Mouse (Mus musculus) kidney, embryonic 15.5 days (tissue): ENCODE measurements at regions not wholly inside any gene's neighbourhood (a gene's known extent, or its start where the extent isn't known, plus 50 kb on each side); places are given as distances from the start of the nearest gene placed in this dataset.
A peak's percentile ranks its signal among the peaks of the same experiment; 100 is the strongest.

Experiments
- ATAC-seq: fragments of 200-750 bp; cut with Nextera tagmentation; replicated peaks from 2 replicates; pipeline ENCODE4 v1.8.0; 2017; ENCODE audit warnings: moderate TSS enrichment; ENCODE audit not compliant: low FRiP score
- H3K27ac ChIP-seq: fragments of 300-500 bp; sonication (generic); 2 replicates; pipeline ENCODE4 v1.5.1; 2015; ENCODE audit warnings: mild to moderate bottlenecking, inconsistent platforms
- H3K27me3 ChIP-seq: fragments of 300-500 bp; sonication (generic); 2 replicates; pipeline ENCODE4 v1.6.1; 2015; ENCODE audit warnings: inconsistent platforms
- H3K36me3 ChIP-seq: fragments of 300-500 bp; sonication (generic); 2 replicates; pipeline ENCODE4 v1.6.1; 2015; ENCODE audit warnings: inconsistent platforms
- H3K4me1 ChIP-seq: fragments of 300-500 bp; sonication (generic); 2 replicates; pipeline ENCODE4 v1.6.1; 2015; ENCODE audit warnings: inconsistent platforms
- H3K4me2 ChIP-seq: fragments of 300-500 bp; sonication (generic); 2 replicates; pipeline ENCODE4 v1.6.1; 2015; ENCODE audit warnings: moderate library complexity, mild to moderate bottlenecking, inconsistent platforms
- H3K4me3 ChIP-seq: fragments of 300-500 bp; sonication (generic); replicated peaks from 2 replicates; pipeline ENCODE4 v1.5.1; 2015; ENCODE audit warnings: mild to moderate bottlenecking, inconsistent platforms
- H3K9ac ChIP-seq: fragments of 300-500 bp; sonication (generic); 2 replicates; pipeline ENCODE4 v1.6.1; 2015; ENCODE audit warnings: mild to moderate bottlenecking, inconsistent platforms
- H3K9me3 ChIP-seq: fragments of 300-500 bp; sonication (generic); replicated peaks from 2 replicates; pipeline ENCODE4 v1.6.1; 2016; ENCODE audit warnings: inconsistent platforms
- WGBS: fragments of 180-500 bp; shearing (Covaris S2); methylation state at CpG from one replicate; pipeline ENCODE4 v1.1.7; 2015; ENCODE audit warnings: mixed read lengths; 5-methylcytosine and 5-hydroxymethylcytosine counted together

DNA sequence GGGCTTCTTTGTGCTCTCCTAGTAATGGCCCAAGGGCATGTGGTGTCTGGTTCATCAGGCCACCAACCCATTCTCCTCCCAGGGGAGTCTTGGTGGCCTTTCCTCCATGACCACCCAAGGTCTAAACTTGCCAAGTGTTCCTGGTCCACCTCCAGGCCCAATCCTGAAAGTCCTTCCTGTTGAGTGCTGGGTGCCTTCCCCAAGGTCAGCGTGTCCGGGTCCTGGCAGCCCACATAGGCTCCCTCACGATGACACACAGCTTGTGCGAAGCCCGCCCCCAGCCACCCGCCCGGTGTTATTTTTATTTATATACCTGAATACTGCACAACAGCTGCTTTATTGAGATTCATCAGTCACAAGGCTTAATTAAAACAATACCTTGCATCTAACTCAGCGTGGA lies 161.8 kb upstream of the A530016L24Rik start:
- peaks cover 56% of the 10 kb centered on the region for H3K4me1 ChIP-seq
- no peak for ATAC-seq
- H3K9ac ChIP-seq = no peak overlapping the region
- no peaks in the 10 kb centered on the region for H3K36me3 ChIP-seq
- WGBS = 88% methylated on average over 8 of the region's 8 CpGs
- H3K27me3 ChIP-seq = peaks cover 83% of the 10 kb centered on the region
- no peak overlapping the region for H3K4me3 ChIP-seq
- H3K27ac ChIP-seq = no peak overlapping the region
- H3K4me2 ChIP-seq = no peak overlapping the region
- no peaks in the 10 kb centered on the region for H3K9me3 ChIP-seq

GRCm38 (mm10) chr12:112328809-112329575 lies 160.3 kb upstream of the A530016L24Rik start:
- WGBS = 42% methylated on average over 8 of the region's 8 CpGs
- Histone ChIP-seq H3K9me3 (no peaks in the 10 kb centered on the region), H3K9ac (no peak overlapping the region), H3K27me3 (peaks cover 75% of the 10 kb centered on the region), H3K36me3 (no peaks in the 10 kb centered on the region), H3K27ac (no peak overlapping the region), H3K4me3 (no peak overlapping the region), H3K4me2 (no peak overlapping the region), H3K4me1 (peaks cover 65% of the 10 kb centered on the region)
- ATAC-seq = no peak

- Histone ChIP-seq H3K4me3 (no peak overlapping the region), H3K4me2 (no peak overlapping the region), H3K27me3 (peaks cover 75% of the 10 kb centered on the region), H3K4me1 (peaks cover 65% of the 10 kb centered on the region), H3K36me3 (no peaks in the 10 kb centered on the region), H3K9ac (no peak overlapping the region), H3K9me3 (no peaks in the 10 kb centered on the region), H3K27ac (no peak overlapping the region)
- WGBS = 34% methylated on average over 18 of the region's 18 CpGs
- no peak for ATAC-seq
Measured at GRCm38 (mm10) chr12:112329701-112330301, 159.4 kb upstream of the A530016L24Rik start.

- 46% methylated on average over 5 of the region's 5 CpGs for WGBS
- no peak for ATAC-seq
Measured at GRCm38 (mm10) chr12:112330557-112330956, 158.7 kb upstream of the A530016L24Rik start.

DNA sequence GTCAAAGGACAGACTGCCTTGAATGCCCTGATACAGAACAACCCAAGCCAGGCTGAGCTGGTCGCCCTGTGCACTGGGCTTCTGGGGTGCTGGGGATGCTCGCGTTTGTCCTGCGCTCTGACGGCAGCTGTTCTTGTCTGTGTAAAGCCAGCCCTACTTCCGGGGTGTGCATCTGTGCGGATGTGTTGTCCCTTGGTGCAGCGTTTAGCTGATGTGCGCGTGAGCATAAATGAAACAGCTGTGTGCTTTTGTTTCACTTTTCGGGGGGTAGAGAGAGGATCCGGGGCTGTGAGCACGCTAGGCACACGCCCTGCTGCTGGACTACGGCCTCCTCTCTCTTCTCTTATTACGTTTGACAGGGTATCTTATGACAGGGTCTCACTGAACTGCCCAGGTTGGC lies 158.2 kb upstream of the A530016L24Rik start:
- no peak overlapping the region for H3K27ac ChIP-seq
- H3K36me3 ChIP-seq = no peaks in the 10 kb centered on the region
- no peaks in the 10 kb centered on the region for H3K9me3 ChIP-seq
- ATAC-seq = no peak
- no peak overlapping the region for H3K4me2 ChIP-seq
- 63% methylated on average over 16 of the region's 16 CpGs for WGBS
- H3K9ac ChIP-seq = no peak overlapping the region
- peaks cover 72% of the 10 kb centered on the region for H3K4me1 ChIP-seq
- H3K27me3 ChIP-seq = peaks cover 73% of the 10 kb centered on the region
- H3K4me3 ChIP-seq = no peak overlapping the region

More at GRCm38 (mm10) chr12:112330557-112330956, 158.7 kb upstream of the A530016L24Rik start:
- no peak overlapping the region for H3K27ac ChIP-seq
- peaks cover 74% of the 10 kb centered on the region for H3K27me3 ChIP-seq
- H3K9ac ChIP-seq = no peak overlapping the region
- H3K4me1 ChIP-seq = peaks cover 67% of the 10 kb centered on the region
- no peaks in the 10 kb centered on the region for H3K36me3 ChIP-seq
- no peak overlapping the region for H3K4me3 ChIP-seq
- no peak overlapping the region for H3K4me2 ChIP-seq
- H3K9me3 ChIP-seq = no peaks in the 10 kb centered on the region

DNA sequence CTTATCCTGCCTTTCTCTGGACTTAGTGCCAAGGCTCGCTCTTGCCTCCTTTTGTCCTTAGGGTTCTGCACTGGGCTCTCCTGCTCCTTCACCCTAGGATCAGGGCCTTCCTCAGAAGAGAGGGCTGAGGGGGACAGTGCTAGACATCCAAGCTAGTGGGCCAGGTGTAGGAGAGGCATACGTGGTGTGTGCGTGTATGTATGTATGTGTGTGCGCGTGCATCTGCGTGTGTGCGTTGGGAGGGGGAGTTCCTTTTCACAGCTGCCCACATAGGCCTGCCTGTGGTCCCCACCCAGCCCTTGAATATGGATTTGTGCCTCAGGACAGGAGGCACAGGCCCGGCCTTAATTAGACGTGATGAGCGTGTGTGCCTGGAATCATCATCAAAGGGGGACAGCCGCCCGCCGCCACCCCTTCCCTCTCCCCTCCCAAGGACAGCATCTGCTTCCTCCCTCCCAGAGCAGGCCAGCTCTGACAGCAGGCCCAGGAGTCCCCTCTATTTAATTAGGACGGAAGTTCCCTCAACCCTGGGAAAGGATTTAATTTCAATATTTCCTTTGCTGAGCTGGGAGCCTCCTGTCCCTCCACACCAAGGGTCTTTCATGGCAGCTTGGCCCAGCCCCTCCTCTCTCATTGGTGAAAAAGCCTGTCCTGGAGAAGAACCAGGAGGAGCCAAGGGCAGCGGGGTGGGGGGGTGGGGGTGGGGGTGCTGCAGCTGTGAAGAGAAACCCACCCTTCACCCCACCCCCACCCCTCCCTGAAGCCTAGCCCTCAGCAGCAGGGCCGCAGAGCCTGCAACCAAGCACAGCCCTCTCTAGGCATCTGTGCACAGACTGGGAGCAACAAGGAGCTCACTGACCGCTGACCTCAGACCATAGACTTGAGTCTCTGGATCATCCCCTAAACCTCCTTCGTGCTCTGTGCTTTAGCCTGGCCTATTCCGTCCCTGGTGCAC lies 155.8 kb upstream of the A530016L24Rik start:
- H3K4me2 ChIP-seq = no peak overlapping the region
- no peak overlapping the region for H3K4me3 ChIP-seq
- peak overlapping the region; percentile 41 for H3K27ac ChIP-seq
- WGBS = 38% methylated on average over 19 of the region's 19 CpGs
- peaks cover 70% of the 10 kb centered on the region for H3K27me3 ChIP-seq
- H3K36me3 ChIP-seq = no peaks in the 10 kb centered on the region
- H3K9ac ChIP-seq = no peak overlapping the region
- no peaks in the 10 kb centered on the region for H3K9me3 ChIP-seq
- peak; percentile 34; the same call in 1 of the 2 replicates for ATAC-seq
- H3K4me1 ChIP-seq = peaks cover 88% of the 10 kb centered on the region

- ATAC-seq = no peak
- 49% methylated on average over 20 of the region's 20 CpGs for WGBS
- Histone ChIP-seq H3K4me1 (peaks cover 92% of the 10 kb centered on the region), H3K27me3 (peaks cover 66% of the 10 kb centered on the region), H3K9me3 (no peaks in the 10 kb centered on the region), H3K4me3 (no peak overlapping the region), H3K4me2 (no peak overlapping the region), H3K27ac (peak overlapping the region; percentile 41), H3K36me3 (no peaks in the 10 kb centered on the region), H3K9ac (no peak overlapping the region)
Measured at GRCm38 (mm10) chr12:112334106-112334855, 155.0 kb upstream of the A530016L24Rik start.

GRCm38 (mm10) chr12:112335641-112336040 lies 153.6 kb upstream of the A530016L24Rik start:
- 47% methylated on average over 7 of the region's 7 CpGs for WGBS
- H3K9me3 ChIP-seq = no peaks in the 10 kb centered on the region
- no peak overlapping the region for H3K27ac ChIP-seq
- peaks cover 57% of the 10 kb centered on the region for H3K27me3 ChIP-seq
- H3K9ac ChIP-seq = no peak overlapping the region
- no peak overlapping the region for H3K4me3 ChIP-seq
- no peak for ATAC-seq
- H3K4me1 ChIP-seq = peaks cover 88% of the 10 kb centered on the region
- H3K36me3 ChIP-seq = no peaks in the 10 kb centered on the region
- H3K4me2 ChIP-seq = no peak overlapping the region

- ATAC-seq = no peak
- Histone ChIP-seq H3K4me3 (no peak overlapping the region), H3K9me3 (no peaks in the 10 kb centered on the region), H3K9ac (no peak overlapping the region), H3K27ac (no peak overlapping the region), H3K27me3 (peaks cover 62% of the 10 kb centered on the region), H3K36me3 (no peaks in the 10 kb centered on the region), H3K4me1 (peaks cover 76% of the 10 kb centered on the region), H3K4me2 (no peak overlapping the region)
- WGBS = 83% methylated on average over 9 of the region's 9 CpGs
Measured at GRCm38 (mm10) chr12:112336691-112337295, 152.5 kb upstream of the A530016L24Rik start.

DNA sequence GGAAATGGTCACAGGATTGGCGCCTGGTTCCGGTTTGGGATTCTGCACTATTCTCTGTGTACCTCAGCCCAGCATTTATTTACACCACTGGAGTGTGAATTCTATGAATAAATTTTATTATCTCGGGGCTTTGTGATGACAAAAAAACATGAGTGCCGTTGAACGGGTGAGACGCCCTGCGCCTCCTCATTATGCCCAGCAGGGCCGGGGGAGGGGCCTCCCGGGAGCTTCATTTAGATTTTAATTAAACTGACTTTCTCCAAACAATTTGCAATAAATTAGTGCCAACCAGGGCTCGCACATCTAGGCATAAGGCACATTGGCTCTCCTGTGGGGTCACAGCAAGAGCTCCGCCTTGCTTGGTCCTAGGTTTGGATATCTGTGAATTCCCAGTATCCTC lies 151.8 kb upstream of the A530016L24Rik start:
- 67% methylated on average over 11 of the region's 11 CpGs for WGBS
- Histone ChIP-seq H3K4me3 (no peak overlapping the region), H3K4me1 (peaks cover 70% of the 10 kb centered on the region), H3K27ac (no peak overlapping the region), H3K9ac (no peak overlapping the region), H3K4me2 (no peak overlapping the region), H3K27me3 (peaks cover 62% of the 10 kb centered on the region), H3K9me3 (no peaks in the 10 kb centered on the region), H3K36me3 (no peaks in the 10 kb centered on the region)
- no peak for ATAC-seq

DNA sequence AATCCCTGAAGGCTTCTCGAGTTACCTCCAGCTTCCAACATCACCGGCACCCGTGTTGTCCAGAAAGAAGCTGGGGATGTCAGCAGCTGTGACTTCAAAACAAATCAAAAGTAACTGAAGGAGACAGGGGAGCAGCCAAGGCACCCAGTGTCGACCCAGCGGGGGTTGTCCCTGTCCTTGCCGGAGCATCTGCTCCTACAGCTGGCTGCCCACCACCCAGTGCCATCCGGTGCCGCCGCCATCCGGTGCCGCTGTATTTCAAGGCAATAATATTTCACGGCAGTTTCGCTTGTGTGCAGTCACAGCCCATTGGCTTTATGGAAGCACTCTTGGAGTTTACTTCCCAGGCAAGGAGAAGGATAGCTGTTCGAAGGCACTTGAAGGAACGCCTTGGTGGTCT lies 150.3 kb upstream of the A530016L24Rik start:
- peaks cover 69% of the 10 kb centered on the region for H3K27me3 ChIP-seq
- 35% methylated on average over 15 of the region's 15 CpGs for WGBS
- H3K36me3 ChIP-seq = no peaks in the 10 kb centered on the region
- no peak overlapping the region for H3K4me2 ChIP-seq
- H3K4me3 ChIP-seq = no peak overlapping the region
- no peak overlapping the region for H3K27ac ChIP-seq
- ATAC-seq = 0 out of 2 replicates have a peak, but pooled peaks have one; percentile 10
- H3K9ac ChIP-seq = no peak overlapping the region
- H3K4me1 ChIP-seq = peaks cover 66% of the 10 kb centered on the region
- no peaks in the 10 kb centered on the region for H3K9me3 ChIP-seq
